13 mouse cellular contexts compared by ENCODE assay signal in genomic region chr6:99269921-99270320, GRCm38 (mm10).
DNase-seq lines count a peak whose midpoint lies in the region; ATAC-seq lines count a peak whose summit lies in the region.
"Had no signal": no experiment of that assay in that cellular context is flagged by ENCODE, and none has a peak within 500 bp of the region (broad histone marks: within the 10 kb centered on the region; RNA-seq: fewer than 3 reads in every experiment).

No protein-coding gene starts in this region.

- ATAC-seq in CD4-positive, CD25-positive, alpha-beta regulatory T cell, adult 4 months: peak; percentile 50
- ATAC-seq in embryonic facial prominence, embryonic 14.5 days (ENCODE audit: low read depth): peak; percentile 24; the same call in 1 of the 2 replicates
- ATAC-seq: activated CD4-positive, CD25-positive, alpha-beta regulatory T cell, adult 4 months had no signal

- intact Hi-C loops in left cerebral cortex, postnatal 4 days (cut with DNase I): loop anchor here (10.0 kb wide), 2 partner anchors 255 to 1165 kb away; partner anchors contain the start of gene Foxp1

- H3K36me3 ChIP-seq in embryonic facial prominence, embryonic 14.5 days (ENCODE audit: control insufficient read depth, insufficient read depth, low read length): no peaks in the 10 kb centered on the region
- H3K36me3 ChIP-seq: forebrain, embryonic 12.5 days had no signal

- no peaks in the 10 kb centered on the region for H3K27me3 ChIP-seq in embryonic facial prominence, embryonic 14.5 days (replicated peaks; ENCODE audit: control insufficient read depth, insufficient read depth, low read length)
- H3K27me3 ChIP-seq: forebrain, embryonic 12.5 days had no signal

- H3K9me3 ChIP-seq in embryonic facial prominence, embryonic 14.5 days (ENCODE audit: control insufficient read depth, low read length): no peaks in the 10 kb centered on the region
- H3K9me3 ChIP-seq: forebrain, embryonic 12.5 days had no signal

- 32% methylated on average over 6 of the region's 6 CpGs for WGBS in embryonic facial prominence, embryonic 14.5 days

- H3K9ac ChIP-seq in embryonic facial prominence, embryonic 14.5 days (ENCODE audit: low read depth, low read length): no peak overlapping the region
- H3K9ac ChIP-seq: forebrain, embryonic 12.5 days; liver, embryonic 14.5 days had no signal

- peaks cover 33% of the 10 kb centered on the region for H3K4me1 ChIP-seq in embryonic facial prominence, embryonic 14.5 days (ENCODE audit: control insufficient read depth, insufficient read depth, low read length)

- no peak overlapping the region for H3K4me2 ChIP-seq in embryonic facial prominence, embryonic 14.5 days (ENCODE audit: low read depth, low read length)
- H3K4me2 ChIP-seq: forebrain, embryonic 12.5 days had no signal

- H3K4me3 ChIP-seq in embryonic facial prominence, embryonic 14.5 days (ENCODE audit: low read depth, low read length): no peak overlapping the region
- H3K4me3 ChIP-seq: forebrain, embryonic 12.5 days had no signal

- peak; percentile 28 for DNase-seq in left cerebral cortex, adult 11 months (ENCODE audit: low spot score)
- DNase-seq in left cerebral cortex, postnatal 4 days: no peak
- peak; percentile 90 for DNase-seq in embryonic facial prominence, embryonic 14.5 days (ENCODE audit: low spot score)
- DNase-seq in telencephalon, adult 2 months (ENCODE audit: low read depth, low spot score): peak; percentile 75
- DNase-seq in heart, adult 11 months: no peak
- DNase-seq in cerebellum, adult 11-12 months: no peak
- no peak for DNase-seq in gastrocnemius, postnatal 25 days
- DNase-seq: heart, postnatal 4 days; kidney, adult 18-20 months had no signal

- H3K27ac ChIP-seq in embryonic facial prominence, embryonic 14.5 days (replicated peaks; ENCODE audit: low read depth, low read length): no peak overlapping the region
- H3K27ac ChIP-seq: forebrain, embryonic 12.5 days; liver, embryonic 14.5 days had no signal

Comparison
In these comparisons a context has a peak if more than half of its experiments do, and no peak if none do; other contexts are left out.
1. DNase-seq: peak in left cerebral cortex, adult 11 months (single experiment), embryonic facial prominence, embryonic 14.5 days (single experiment) and telencephalon, adult 2 months (single experiment); none in left cerebral cortex, postnatal 4 days (single experiment), heart, adult 11 months (single experiment), cerebellum, adult 11-12 months (single experiment) and gastrocnemius, postnatal 25 days (single experiment).